Mouse (Mus musculus): ENCODE measurements at regions not wholly inside any gene's neighbourhood (a gene's known extent, or its start where the extent isn't known, plus 50 kb on each side); places are given as distances from the start of the nearest gene placed in this dataset.
A peak's percentile ranks its signal among the peaks of the same experiment; 100 is the strongest.

DNA sequence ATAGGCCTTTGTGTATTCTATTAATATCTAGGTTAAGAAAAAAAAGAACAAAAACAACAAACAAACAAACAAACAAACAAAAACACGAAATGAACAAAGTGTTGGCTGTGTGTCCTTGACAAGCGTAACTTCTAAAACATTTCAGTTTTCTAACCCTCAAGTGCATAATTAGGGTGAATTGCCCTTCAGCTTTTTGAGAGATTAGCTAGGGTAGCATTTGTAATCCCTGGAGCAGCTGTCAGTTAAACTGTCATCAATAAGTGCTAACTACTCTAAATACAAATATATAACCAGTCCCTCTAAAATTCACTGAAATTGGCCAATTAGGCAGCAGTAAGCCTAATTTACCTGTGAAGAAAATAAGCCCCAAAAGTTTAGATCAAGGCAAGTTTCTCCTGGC is 467.6 kb downstream of the Gabrg2 start:
- intact Hi-C loops (cut with DNase I), result no loop called here
- no peak for DNase-seq (ENCODE audit: extremely low spot score in 1 of 2, low spot score in 2 of 2)
- TF ChIP-seq CTCF (IDR thresholded peaks at IDR 0.05), result no peak
- Histone ChIP-seq H3K4me3 (no peak overlapping the region), H3K27ac (no peak overlapping the region)

DNA sequence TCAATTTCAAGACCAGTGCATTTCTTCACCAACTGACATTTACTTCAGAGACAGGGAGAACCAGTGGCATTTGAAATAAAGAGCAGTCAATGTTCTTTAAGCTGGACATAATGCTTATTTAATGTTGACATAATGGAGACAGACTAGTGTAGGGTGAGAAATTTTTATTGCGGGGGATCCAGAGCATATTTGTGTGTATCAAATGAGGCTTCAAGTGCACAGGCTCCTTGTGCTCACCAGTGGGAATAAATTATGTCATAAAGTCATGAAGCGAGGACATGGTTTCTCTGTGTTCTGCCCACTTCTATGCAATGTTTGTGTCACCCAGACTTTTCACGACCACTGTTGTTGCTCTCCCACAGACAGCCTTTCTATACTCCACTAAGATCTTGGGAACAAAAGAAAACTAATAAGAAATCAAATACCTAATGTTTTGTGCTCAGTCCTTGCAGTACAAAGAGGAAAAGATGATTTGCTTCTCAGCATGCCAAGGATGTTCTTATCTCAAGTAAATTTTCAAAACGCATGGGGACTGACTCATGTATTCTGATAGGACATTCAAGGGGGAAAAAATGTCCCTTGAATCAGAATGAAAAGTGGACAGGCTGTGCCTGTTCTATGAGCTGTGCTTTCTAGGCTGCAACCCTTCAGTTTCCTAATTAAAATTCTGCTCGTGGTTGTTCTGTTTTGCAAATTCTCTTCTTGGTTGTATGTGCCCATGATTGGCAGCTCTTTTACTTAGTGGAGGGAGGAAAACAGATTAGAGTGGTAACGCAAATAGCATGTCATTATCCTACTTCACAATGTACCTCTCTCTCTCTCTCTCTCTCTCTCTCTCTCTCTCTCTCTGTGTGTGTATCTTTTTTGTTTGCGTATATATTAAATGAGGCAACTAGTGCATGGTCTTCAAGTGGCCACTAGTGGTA is 468.4 kb downstream of the Gabrg2 start:
- no peak overlapping the region for H3K4me3 ChIP-seq
- intact Hi-C loops (cut with DNase I), result no loop called here
- no peak for DNase-seq (ENCODE audit: extremely low spot score in 1 of 2, low spot score in 2 of 2)
- no peak for TF ChIP-seq CTCF (IDR thresholded peaks at IDR 0.05)
- H3K27ac ChIP-seq, result no peak overlapping the region

DNA sequence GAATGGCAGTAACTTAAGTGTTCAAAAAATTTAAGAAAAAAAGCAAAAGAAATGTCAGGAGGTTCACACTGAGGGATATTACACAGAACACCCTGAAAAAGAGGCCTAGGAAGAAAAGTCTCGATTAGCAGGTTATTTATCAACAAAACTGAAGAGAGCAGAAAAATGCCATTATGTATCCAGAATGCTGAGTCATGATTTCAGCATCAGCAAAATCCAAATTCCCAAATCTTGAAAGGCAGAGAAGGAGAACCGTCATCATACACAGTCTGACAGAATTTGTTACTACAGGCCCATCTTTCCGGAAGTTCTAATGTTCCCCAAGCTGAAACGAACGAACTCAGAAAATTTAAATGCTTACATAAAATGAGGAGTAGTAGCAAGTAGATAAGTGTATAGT is 475.7 kb downstream of the Gabrg2 start:
- no peak for DNase-seq (ENCODE audit: extremely low spot score in 1 of 2, low spot score in 2 of 2)
- no peak for TF ChIP-seq CTCF (IDR thresholded peaks at IDR 0.05)
- H3K4me3 ChIP-seq, result no peak overlapping the region
- H3K27ac ChIP-seq, result no peak overlapping the region
- intact Hi-C loops (cut with DNase I), result no loop called here

DNA sequence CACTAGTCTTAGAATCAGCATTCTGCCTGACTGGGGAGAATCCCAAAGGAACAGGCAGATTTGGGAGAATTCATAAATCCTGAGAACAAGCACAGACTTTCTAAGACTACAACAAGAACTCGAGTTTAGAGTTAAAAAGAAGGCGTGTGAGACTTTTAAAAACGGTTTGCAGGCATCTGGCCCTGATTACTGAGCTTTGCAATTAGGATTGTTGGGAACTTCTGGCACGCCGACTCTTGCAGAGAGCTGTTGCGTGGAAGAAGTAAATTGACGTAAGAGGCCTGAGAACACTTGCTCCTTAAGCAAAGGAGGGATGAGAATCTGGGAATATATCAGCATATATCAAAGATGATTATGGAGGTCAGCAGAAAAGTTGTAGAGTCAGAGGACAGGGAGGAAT is 507.4 kb downstream of the Gabrg2 start:
- intact Hi-C loops (cut with DNase I), result loop anchor here (2.0 to 5.0 kb wide), 6 partner anchors 160 to 706 kb away; no protein-coding TSS in a partner anchor
- no peak for TF ChIP-seq CTCF (IDR thresholded peaks at IDR 0.05)
- no peak overlapping the region for H3K4me3 ChIP-seq
- DNase-seq (ENCODE audit: extremely low spot score in 1 of 2, low spot score in 2 of 2), result peak; percentile 9 to 20
- H3K27ac ChIP-seq, result peak overlapping the region; percentile 83

DNA sequence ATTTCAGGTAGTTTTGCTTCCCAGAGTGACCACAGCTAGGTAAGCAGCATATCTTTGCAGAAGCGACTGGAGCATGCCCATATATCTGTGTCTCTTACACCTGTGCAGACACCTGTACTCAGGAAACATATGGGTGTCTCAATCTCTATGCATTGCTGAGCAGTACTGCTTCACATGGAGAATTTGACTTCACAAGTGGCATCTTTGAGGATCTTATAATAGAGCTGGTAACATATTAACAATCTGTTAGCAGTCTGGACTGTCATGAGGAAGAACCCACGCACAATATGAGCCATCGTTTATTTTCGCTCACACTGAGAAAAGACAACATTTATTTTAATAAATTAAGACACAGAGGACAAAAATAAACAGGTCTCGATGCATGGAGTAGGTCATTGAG is 508.7 kb downstream of the Gabrg2 start:
- Histone ChIP-seq H3K27ac (peak overlapping the region; percentile 83), H3K4me3 (no peak overlapping the region)
- peak; percentile 8 to 15 for DNase-seq (ENCODE audit: extremely low spot score in 1 of 2, low spot score in 2 of 2)
- intact Hi-C loops (cut with DNase I), result loop anchor here (2.0 to 5.0 kb wide), 6 partner anchors 161 to 705 kb away; no protein-coding TSS in a partner anchor
- TF ChIP-seq CTCF (IDR thresholded peaks at IDR 0.05), result no peak

DNA sequence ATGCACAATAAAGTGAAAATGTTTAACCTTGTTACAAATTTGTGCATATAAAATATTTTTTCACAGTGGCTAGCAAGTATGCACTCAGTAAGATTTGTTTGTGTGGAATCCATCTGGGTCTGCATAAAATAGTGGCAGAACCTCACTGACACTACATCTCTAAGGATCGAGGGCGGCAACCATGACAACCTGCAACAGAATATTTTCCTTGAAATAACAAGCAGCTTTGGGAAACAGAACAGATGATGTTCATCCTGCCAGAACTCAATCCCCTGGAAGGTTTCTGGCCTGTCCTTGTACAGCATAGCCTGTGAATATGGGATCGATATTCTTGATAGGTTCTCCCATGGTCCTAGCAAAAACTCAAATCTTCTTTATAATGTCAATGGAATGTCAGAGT is 509.4 kb downstream of the Gabrg2 start:
- intact Hi-C loops (cut with DNase I), result loop anchor here (5.0 kb wide), 4 partner anchors 326 to 704 kb away; no protein-coding TSS in a partner anchor
- DNase-seq (ENCODE audit: extremely low spot score in 1 of 2, low spot score in 2 of 2), result peak; percentile 13 to 24
- no peak for TF ChIP-seq CTCF (IDR thresholded peaks at IDR 0.05)
- Histone ChIP-seq H3K27ac (peak overlapping the region; percentile 83), H3K4me3 (no peak overlapping the region)

DNA sequence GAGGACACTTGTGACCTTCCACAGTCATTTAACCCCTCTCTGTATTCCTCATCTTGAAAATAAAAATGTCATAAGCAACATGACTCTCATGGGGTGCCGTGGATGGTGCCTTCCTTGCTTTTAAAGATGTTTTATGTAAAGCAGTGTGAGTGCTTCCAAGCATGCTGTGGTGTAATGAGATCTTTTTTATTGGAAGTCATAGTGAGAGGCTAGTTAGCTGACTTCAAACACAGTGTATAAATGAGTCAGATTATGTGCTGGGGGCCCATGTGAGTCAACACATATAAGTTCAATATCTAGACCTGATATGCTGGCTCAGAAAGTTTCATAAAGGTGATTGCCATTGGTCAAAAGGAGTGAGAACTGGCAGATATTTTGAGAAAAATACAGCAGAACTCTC is 516.8 kb downstream of the Gabrg2 start:
- no peak overlapping the region for H3K27ac ChIP-seq
- no peak for TF ChIP-seq CTCF (IDR thresholded peaks at IDR 0.05)
- intact Hi-C loops (cut with DNase I), result no loop called here

DNA sequence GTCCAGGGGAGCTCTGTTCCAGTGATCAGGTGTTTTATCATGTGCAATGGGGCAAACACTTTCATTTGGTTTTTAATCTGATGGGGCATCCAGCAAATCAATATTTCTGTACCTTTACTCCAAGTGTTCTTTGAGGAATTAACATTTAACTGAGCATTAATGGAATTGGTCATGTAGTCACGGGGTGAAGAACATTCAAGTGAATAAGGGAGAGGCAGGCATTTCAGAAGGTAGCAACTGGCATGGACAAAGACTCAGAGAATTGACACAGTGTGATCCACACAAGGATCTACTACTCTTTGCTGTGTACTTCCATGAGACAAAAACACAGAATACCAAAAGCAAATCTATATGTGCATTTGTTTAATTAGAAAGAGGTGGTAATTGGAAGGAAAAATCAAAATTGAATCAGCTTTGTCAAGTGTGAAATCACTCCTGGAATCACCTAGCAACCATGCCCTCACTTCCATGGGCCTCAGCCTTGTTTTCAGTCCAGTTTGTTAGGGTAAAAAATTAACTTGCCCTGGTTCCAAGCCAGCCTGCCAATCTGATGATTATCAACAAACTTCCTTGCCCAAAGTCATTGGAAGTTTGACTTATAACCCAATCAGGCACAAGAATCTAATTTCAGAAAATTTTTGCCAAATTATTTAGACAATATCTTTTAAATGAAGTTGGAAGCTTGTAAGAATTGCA is 529.6 kb downstream of the Gabrg2 start:
- Histone ChIP-seq H3K27ac (no peak overlapping the region), H3K4me3 (no peak overlapping the region)
- TF ChIP-seq CTCF (IDR thresholded peaks at IDR 0.05), result no peak
- DNase-seq (ENCODE audit: extremely low spot score in 1 of 2, low spot score in 2 of 2), result no peak
- intact Hi-C loops (cut with DNase I), result no loop called here

More for the DNA sequence above, 516.8 kb downstream of the Gabrg2 start:
- DNase-seq (ENCODE audit: extremely low spot score in 1 of 2, low spot score in 2 of 2), result no peak
- H3K4me3 ChIP-seq, result no peak overlapping the region

DNA sequence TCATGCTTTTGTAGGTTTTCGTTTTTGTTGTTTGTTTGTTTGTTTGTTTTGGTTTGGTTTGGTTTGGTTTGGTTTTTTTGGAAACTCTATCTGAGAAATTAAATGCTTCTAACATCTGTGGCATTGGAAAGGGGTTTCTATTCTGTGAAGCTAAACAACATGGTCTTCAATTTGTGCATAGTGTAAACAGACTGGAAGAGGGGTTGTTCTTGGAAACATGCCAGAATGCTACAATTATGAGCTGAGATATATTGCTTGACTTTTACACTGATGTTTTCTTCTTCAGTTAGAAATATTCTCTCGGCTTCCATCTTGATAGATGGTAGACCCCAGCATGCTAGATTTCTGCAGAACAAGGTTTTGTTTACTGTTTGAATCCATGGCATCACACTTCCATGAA is 533.3 kb downstream of the Gabrg2 start:
- no peak for DNase-seq (ENCODE audit: extremely low spot score in 1 of 2, low spot score in 2 of 2)
- Histone ChIP-seq H3K4me3 (no peak overlapping the region), H3K27ac (no peak overlapping the region)
- no peak for TF ChIP-seq CTCF (IDR thresholded peaks at IDR 0.05)
- intact Hi-C loops (cut with DNase I), result no loop called here

DNA sequence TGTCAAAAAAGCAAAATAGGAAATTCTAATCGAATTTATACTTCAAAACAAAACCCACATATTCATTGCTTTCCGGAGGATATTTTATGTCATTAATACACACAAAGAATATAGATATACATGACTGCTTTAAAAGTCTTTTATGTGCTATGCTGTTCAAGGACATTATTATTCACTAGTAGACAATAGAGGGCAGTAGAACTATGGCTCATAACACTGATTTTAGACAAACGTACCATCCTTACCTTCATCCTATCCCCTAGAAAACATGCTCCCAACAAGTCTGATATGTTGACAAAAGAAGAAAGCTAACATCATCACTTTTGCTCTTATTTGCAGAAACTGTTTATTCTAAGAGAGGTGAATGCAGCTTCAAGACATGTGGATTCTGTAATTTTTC is 566.8 kb downstream of the Gabrg2 start:
- peak; percentile 54 for TF ChIP-seq CTCF (IDR thresholded peaks at IDR 0.05)
- no peak for DNase-seq (ENCODE audit: extremely low spot score in 1 of 2, low spot score in 2 of 2)
- Histone ChIP-seq H3K4me3 (no peak overlapping the region), H3K27ac (no peak overlapping the region)
- intact Hi-C loops (cut with DNase I), result loop anchor here (10.0 kb wide), 2 partner anchors 659 to 741 kb away; no protein-coding TSS in a partner anchor

DNA sequence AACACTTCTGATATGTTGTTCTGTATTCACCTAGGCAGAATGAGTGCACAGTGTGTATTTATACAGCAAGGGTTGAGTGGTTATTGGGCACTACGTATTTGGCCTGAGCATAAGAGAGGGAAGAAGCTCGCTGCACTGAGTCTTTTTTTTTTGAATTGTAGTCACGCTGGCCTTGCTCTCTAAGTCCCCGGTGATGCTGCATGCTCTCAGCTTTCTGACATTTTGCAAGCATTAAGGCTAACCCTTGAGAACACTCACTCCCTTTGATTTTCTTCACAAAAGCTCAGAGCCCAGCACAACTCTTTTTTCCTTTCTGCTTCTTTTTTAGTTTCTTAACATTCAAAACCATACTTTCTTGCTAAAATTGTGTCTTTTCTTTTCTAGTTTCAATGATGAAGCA is 575.1 kb downstream of the Gabrg2 start:
- no peak for TF ChIP-seq CTCF (IDR thresholded peaks at IDR 0.05)
- intact Hi-C loops (cut with DNase I), result no loop called here
- no peak overlapping the region for H3K4me3 ChIP-seq
- DNase-seq (ENCODE audit: extremely low spot score in 1 of 2, low spot score in 2 of 2), result no peak
- H3K27ac ChIP-seq, result no peak overlapping the region
